Mouse (Mus musculus) layer of hippocampus, adult 2 months (tissue): ENCODE data around the gene Chka. TPM values are rescaled to one million over a fixed set of nuclear protein-coding genes. Genes with fewer than 3 reads are reported as not detected.

Source experiments
- DNase-seq, 2 experiments: peaks; one replicate each; pipeline ENCODE4 v3.0.0; 2022; ENCODE audit warnings: low spot score in 2 of 2
- H3K27ac ChIP-seq: fragments of 200-600 bp; 2 replicates; pipeline ENCODE4 v1.8.1; 2022
- H3K4me3 ChIP-seq: fragments of 200-600 bp; 2 replicates; pipeline ENCODE4 v1.8.1; 2022; ENCODE audit warnings: mild to moderate bottlenecking
- CTCF ChIP-seq: fragments of 200-600 bp; conservative IDR thresholded peaks from 2 replicates; pipeline ENCODE4 v1.8.1; 2022; ENCODE audit warnings: antibody characterized with exemption, mild to moderate bottlenecking, moderate library complexity
- long read RNA-seq, 2 experiments: library from polyadenylated mRNA; stranded (forward); transcript quantifications; one replicate each; pipeline ENCODE4 v2.0.0; 2021; ENCODE audit warnings: borderline mapping rate in 2 of 2
- total RNA-seq, 2 experiments: library from RNA; stranded (reverse); gene quantifications; 2 replicates each; pipeline ENCODE4 v1.2.3; 2021

Gene Chka
- total RNA-seq: 100 to 1,000 TPM in 1 of 2 experiments, 10 to 100 TPM in 1; 87.2 to 109 TPM
- long read RNA-seq, experiment 1, transcript Chka-201 (12 exons, 2,319 nt): major isoform, 19 of 38 reads
- long read RNA-seq, experiment 1, transcript Chka-202 (11 exons, 2,549 nt): minor isoform, 5 of 38 reads
- long read RNA-seq, experiment 1, partial matches to known transcripts: 5 of 38 reads
- long read RNA-seq, experiment 1, other reads (novel, unspliced or antisense): 5 of 38 reads
- long read RNA-seq, experiment 2, transcript Chka-202 (11 exons, 2,549 nt): minor isoform, 5 of 46 reads
- long read RNA-seq, experiment 2, transcript Chka-201 (12 exons, 2,319 nt): major isoform, 22 of 46 reads
- long read RNA-seq, experiment 2, partial matches to known transcripts: 8 of 46 reads
- long read RNA-seq, experiment 2, other reads (novel, unspliced or antisense): 9 of 46 reads

- no peak; the same call in 1 of the 2 replicates for TF ChIP-seq CTCF
- Histone ChIP-seq H3K27ac (peak within 1 kb of the TSS; percentile 93), H3K4me3 (peak within 1 kb of the TSS; percentile 84)
- DNase-seq: peak; percentile 97 to 98
Measured at GRCm38 (mm10) chr19:3851502-3851962, at the start of gene Chka. TSS of gene Chka (plus strand) at chr19:3851773.

DNA sequence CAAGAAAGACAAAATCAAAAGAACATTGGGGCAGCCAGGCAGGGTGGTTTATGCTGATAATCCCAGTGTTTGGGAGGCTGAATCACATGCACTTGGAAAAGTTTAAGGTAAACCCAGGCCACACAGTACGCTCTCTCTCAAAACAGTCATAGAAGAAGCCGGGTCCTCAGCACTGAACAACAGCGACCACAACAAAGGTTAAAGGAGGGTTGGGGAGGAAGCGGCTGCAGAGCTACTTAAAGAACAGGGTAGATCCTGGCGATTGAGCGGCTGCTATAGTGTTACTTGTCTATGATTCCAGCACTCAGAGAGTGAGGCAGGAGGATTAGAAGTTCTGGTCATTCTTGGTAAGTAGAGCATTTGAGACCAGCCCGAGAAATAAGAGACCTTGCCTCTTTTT lies 46.0 kb upstream of the Chka start:
- no peak for DNase-seq
- Histone ChIP-seq H3K4me3 (no peak overlapping the region), H3K27ac (no peak overlapping the region)
- no peak for TF ChIP-seq CTCF

- DNase-seq: no peak
- Histone ChIP-seq H3K4me3 (no peak overlapping the region), H3K27ac (no peak overlapping the region)
- no peak for TF ChIP-seq CTCF
Measured at GRCm38 (mm10) chr19:3810536-3811233, 40.9 kb upstream of the Chka start.

DNA sequence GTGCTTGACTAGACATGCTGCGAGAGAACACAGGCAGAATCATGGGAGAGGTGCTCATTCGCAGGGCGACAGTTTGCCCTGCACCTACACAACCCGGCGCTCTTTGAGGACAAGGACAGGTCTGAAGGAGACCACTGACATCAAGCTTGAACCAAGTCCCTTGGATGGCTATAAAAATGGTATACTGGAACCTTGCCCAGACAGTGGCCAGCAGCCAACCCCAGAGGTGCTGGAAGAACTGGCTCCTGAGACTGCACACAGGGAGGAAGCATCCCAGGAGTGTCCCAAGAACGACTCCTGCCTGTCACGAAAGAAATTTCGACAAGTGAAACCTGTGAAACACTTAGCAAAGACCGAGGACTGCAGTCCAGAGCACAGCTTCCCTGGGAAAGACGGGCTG lies 37.1 kb upstream of the Chka start:
- TF ChIP-seq CTCF: no peak
- Histone ChIP-seq H3K27ac (no peak overlapping the region), H3K4me3 (no peak overlapping the region)
- no peak for DNase-seq

- no peak for DNase-seq
- TF ChIP-seq CTCF: no peak
- no peak overlapping the region for H3K4me3 ChIP-seq
- no peak overlapping the region for H3K27ac ChIP-seq
Measured at GRCm38 (mm10) chr19:3815824-3816223, 35.7 kb upstream of the Chka start.

GRCm38 (mm10) chr19:3819080-3819479 lies 32.5 kb upstream of the Chka start:
- no peak overlapping the region for H3K27ac ChIP-seq
- no peak overlapping the region for H3K4me3 ChIP-seq
- no peak for TF ChIP-seq CTCF
- DNase-seq: no peak

DNA sequence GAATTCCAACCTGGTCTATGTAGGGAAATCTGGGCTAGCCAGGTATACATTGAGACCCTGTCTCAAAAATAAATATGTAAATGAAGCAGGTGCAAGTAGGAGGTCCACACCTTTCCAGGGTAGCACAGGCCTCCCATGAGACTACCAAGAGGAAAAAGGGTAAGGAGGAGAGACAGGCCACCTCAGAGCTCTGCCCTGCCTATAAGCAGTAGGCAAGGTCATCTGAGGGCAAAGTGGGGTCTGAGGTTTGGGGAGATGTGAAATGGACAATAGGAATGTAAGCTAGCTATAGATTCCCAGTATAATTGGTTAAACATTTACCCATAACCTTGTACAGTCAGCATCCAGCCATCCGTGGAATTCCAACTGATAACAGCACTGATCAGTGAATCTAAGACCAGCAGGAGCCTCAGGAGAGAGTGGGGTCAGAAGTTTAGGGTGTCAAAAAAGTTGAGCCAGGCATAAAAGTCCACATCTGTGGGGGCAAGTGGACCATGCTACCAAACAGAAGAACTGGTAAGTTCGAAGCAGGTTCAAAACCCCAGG lies 31.6 kb upstream of the Chka start:
- no peak for DNase-seq
- no peak overlapping the region for H3K27ac ChIP-seq
- no peak for TF ChIP-seq CTCF
- no peak overlapping the region for H3K4me3 ChIP-seq

GRCm38 (mm10) chr19:3825044-3825443 lies 26.5 kb upstream of the Chka start:
- no peak for DNase-seq
- TF ChIP-seq CTCF: no peak
- Histone ChIP-seq H3K4me3 (no peak overlapping the region), H3K27ac (no peak overlapping the region)

DNA sequence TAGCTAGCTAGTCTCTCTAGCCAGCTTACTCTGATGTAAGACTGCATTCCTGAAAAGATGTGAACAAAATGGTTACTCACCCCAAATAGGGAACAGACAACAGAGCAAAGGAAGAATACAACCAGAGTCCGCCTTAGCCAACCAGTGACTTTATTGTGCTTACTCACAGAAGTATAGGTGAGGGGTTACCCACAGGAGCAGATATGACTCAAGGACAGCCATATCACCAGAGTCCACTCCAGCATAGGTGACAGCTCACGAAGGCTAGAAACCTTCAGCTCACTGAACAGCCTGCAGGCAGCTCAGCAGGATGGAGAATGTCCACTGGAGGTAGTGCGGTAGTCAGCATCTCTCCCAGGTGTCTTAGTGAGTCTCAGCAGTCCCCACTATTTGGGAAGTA lies 21.7 kb upstream of the Chka start:
- H3K4me3 ChIP-seq: no peak overlapping the region
- TF ChIP-seq CTCF: no peak
- no peak overlapping the region for H3K27ac ChIP-seq
- no peak for DNase-seq

GRCm38 (mm10) chr19:3831716-3832115 lies 19.9 kb upstream of the Chka start:
- no peak for DNase-seq
- H3K27ac ChIP-seq: no peak overlapping the region
- H3K4me3 ChIP-seq: no peak overlapping the region
- TF ChIP-seq CTCF: no peak

- no peak for DNase-seq
- no peak for TF ChIP-seq CTCF
- Histone ChIP-seq H3K4me3 (no peak overlapping the region), H3K27ac (no peak overlapping the region)
Measured at GRCm38 (mm10) chr19:3832851-3833353, 18.7 kb upstream of the Chka start.

- no peak for TF ChIP-seq CTCF
- Histone ChIP-seq H3K4me3 (no peak overlapping the region), H3K27ac (no peak overlapping the region)
- DNase-seq: no peak
Measured at GRCm38 (mm10) chr19:3834301-3834700, 17.3 kb upstream of the Chka start.

- TF ChIP-seq CTCF: no peak
- Histone ChIP-seq H3K27ac (no peak overlapping the region), H3K4me3 (no peak overlapping the region)
- DNase-seq: no peak
Measured at GRCm38 (mm10) chr19:3836791-3837190, 14.8 kb upstream of the Chka start.
